Mouse (Mus musculus): ENCODE data around the gene Zscan4-ps1.
"Not testable (repeated sequence)": the region's sequence is repeated elsewhere in the genome, so short reads cannot be mapped to it uniquely, and the experiment has no call there.

Gene Zscan4-ps1

GRCm38 (mm10) chr7:11069591-11069990 is at the start of gene Zscan4-ps1:
Gene Zscan4-ps1, minus strand, starts transcription at chr7:11069691.
- DNase-seq: not testable (repeated sequence)
